Mouse (Mus musculus) lung, adult 18-20 months (tissue): ENCODE results near the gene Rpl29.

Experiments
- DNase-seq, 2 experiments: peaks; one replicate each; pipeline ENCODE4 v3.0.0; 2022; ENCODE audit warnings: mixed read lengths in 2 of 2

Rpl29 gene

GRCm38 (mm10) chr9:106417841-106418625 is 11.2 kb upstream of the Rpl29 start:
- DNase-seq: peak; percentile 65 to 73

- no peak for DNase-seq
Observed at GRCm38 (mm10) chr9:106420608-106421007, 8.6 kb upstream of the Rpl29 start.

GRCm38 (mm10) chr9:106421033-106421864 is 8.0 kb upstream of the Rpl29 start:
- DNase-seq: no peak

- peak; percentile 84 to 90 for DNase-seq
Observed at GRCm38 (mm10) chr9:106421865-106422160, 7.4 kb upstream of the Rpl29 start.

- DNase-seq: no peak
Observed at GRCm38 (mm10) chr9:106428719-106429220, 484 bp upstream of the Rpl29 start.

- DNase-seq: no peak
Observed at GRCm38 (mm10) chr9:106430015-106430264, 686 bp downstream of the Rpl29 start.

GRCm38 (mm10) chr9:106433389-106433788 is 4.1 kb downstream of the Rpl29 start:
- DNase-seq: no peak

- DNase-seq: no peak
Observed at GRCm38 (mm10) chr9:106436566-106436965, 7.3 kb downstream of the Rpl29 start.

- DNase-seq: no peak
Observed at GRCm38 (mm10) chr9:106442680-106443079, 13.4 kb downstream of the Rpl29 start.

GRCm38 (mm10) chr9:106444836-106445235 is 15.6 kb downstream of the Rpl29 start:
- DNase-seq: no peak

- peak; percentile 96 to 98 for DNase-seq
Observed at GRCm38 (mm10) chr9:106447348-106447747, 18.1 kb downstream of the Rpl29 start, which contains the start of the genes Abhd14b and Abhd14a. Gene Abhd14b (plus strand): TSS chr9:106447459. Gene Abhd14a (minus strand): TSS chr9:106447678.

GRCm38 (mm10) chr9:106447951-106448350 is 18.7 kb downstream of the Rpl29 start:
- no peak for DNase-seq

GRCm38 (mm10) chr9:106448498-106449031 is 19.3 kb downstream of the Rpl29 start:
- peak; percentile 78 to 85 for DNase-seq

- no peak for DNase-seq
Observed at GRCm38 (mm10) chr9:106449947-106450346, 20.7 kb downstream of the Rpl29 start.

GRCm38 (mm10) chr9:106450661-106451060 is 21.4 kb downstream of the Rpl29 start:
- peak; percentile 73 to 82 for DNase-seq

GRCm38 (mm10) chr9:106451298-106451697 is 22.0 kb downstream of the Rpl29 start:
- DNase-seq: no peak

GRCm38 (mm10) chr9:106451899-106452298 is 22.6 kb downstream of the Rpl29 start:
- no peak for DNase-seq

GRCm38 (mm10) chr9:106452351-106452750 is 23.1 kb downstream of the Rpl29 start:
- DNase-seq: no peak

GRCm38 (mm10) chr9:106452821-106453220 is 23.6 kb downstream of the Rpl29 start:
- DNase-seq: no peak

GRCm38 (mm10) chr9:106453271-106454070 is 24.2 kb downstream of the Rpl29 start, which contains the start of gene Pcbp4:
Gene Pcbp4 (plus strand): TSS chr9:106453291.
- peak; percentile 64 to 71 for DNase-seq

GRCm38 (mm10) chr9:106454071-106454761 is 25.0 kb downstream of the Rpl29 start:
- DNase-seq: no peak
